Mouse (Mus musculus): Measurements from ENCODE around the gene P2ry13. TPM values are rescaled to one million over a fixed set of nuclear protein-coding genes. Genes with fewer than 3 reads are reported as not detected.

The P2ry13 gene
- polyA plus RNA-seq, 1 experiment, result 1.3 TPM

GRCm38 (mm10) chr3:59211784-59212183, 1.1 kb upstream of the P2ry13 start:
- H3K27me3 ChIP-seq (replicated peaks; ENCODE audit: control insufficient read depth, insufficient read depth, low read length), result no peaks in the 10 kb centered on the region
- WGBS, result 80% methylated on average over 8 of the region's 8 CpGs
- H3K36me3 ChIP-seq (ENCODE audit: control insufficient read depth, insufficient read depth, low read length), result no peaks in the 10 kb centered on the region
- TF ChIP-seq CTCF (conservative IDR thresholded peaks at IDR 0.05; ENCODE audit: insufficient read depth, insufficient read length, low read depth, low read length) (no peak), POLR2A (IDR thresholded peaks at IDR 0.05; ENCODE audit: low read depth, low read length) (no peak)
- no peak overlapping the region for H3K4me3 ChIP-seq (ENCODE audit: insufficient read depth, low read depth, low read length)
- no peaks in the 10 kb centered on the region for H3K4me1 ChIP-seq (ENCODE audit: control insufficient read depth, insufficient read depth, low read length)
- peak; percentile 19 for DNase-seq
- no peak overlapping the region for H3K27ac ChIP-seq (ENCODE audit: insufficient read depth, low read depth, low read length)

DNA sequence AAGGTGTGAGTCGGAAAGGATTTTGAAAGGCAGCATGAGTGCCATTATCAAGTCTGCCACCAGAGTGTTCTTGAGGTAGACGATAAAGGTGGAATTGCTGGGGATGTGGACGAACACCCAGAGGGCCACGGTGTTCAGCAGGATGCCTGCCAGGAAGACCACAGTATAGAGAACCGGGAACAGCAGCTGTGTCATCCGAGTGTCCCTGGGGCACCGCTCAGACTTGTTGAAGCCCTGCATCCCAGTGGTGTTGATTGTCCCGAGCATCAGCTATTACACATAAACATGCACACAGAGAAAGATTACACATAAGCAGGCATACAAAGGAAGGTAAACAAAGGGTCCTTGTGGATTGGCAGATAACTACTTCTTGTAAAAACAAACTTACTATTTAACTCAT, 593 bp downstream of the P2ry13 start:
- Histone ChIP-seq H3K4me1 (ENCODE audit: control insufficient read depth, insufficient read depth, low read length) (no peaks in the 10 kb centered on the region), H3K4me3 (ENCODE audit: insufficient read depth, low read depth, low read length) (no peak overlapping the region), H3K36me3 (ENCODE audit: control insufficient read depth, insufficient read depth, low read length) (no peaks in the 10 kb centered on the region), H3K27me3 (replicated peaks; ENCODE audit: control insufficient read depth, insufficient read depth, low read length) (no peaks in the 10 kb centered on the region), H3K27ac (ENCODE audit: insufficient read depth, low read depth, low read length) (no peak overlapping the region)
- 79% methylated on average over 8 of the region's 8 CpGs for WGBS
- DNase-seq, result no peak
- TF ChIP-seq CTCF (conservative IDR thresholded peaks at IDR 0.05; ENCODE audit: insufficient read depth, insufficient read length, low read depth, low read length), result no peak
- no peak for TF ChIP-seq POLR2A (IDR thresholded peaks at IDR 0.05; ENCODE audit: low read depth, low read length)

GRCm38 (mm10) chr3:59208650-59209548, 1.8 kb downstream of the P2ry13 start:
- Histone ChIP-seq H3K4me3 (ENCODE audit: insufficient read depth, low read depth, low read length) (no peak overlapping the region), H3K27ac (ENCODE audit: insufficient read depth, low read depth, low read length) (no peak overlapping the region), H3K27me3 (replicated peaks; ENCODE audit: control insufficient read depth, insufficient read depth, low read length) (no peaks in the 10 kb centered on the region), H3K4me1 (ENCODE audit: control insufficient read depth, insufficient read depth, low read length) (no peaks in the 10 kb centered on the region), H3K36me3 (ENCODE audit: control insufficient read depth, insufficient read depth, low read length) (no peaks in the 10 kb centered on the region)
- TF ChIP-seq POLR2A (IDR thresholded peaks at IDR 0.05; ENCODE audit: low read depth, low read length), result no peak
- peak; percentile 33 for TF ChIP-seq CTCF (conservative IDR thresholded peaks at IDR 0.05; ENCODE audit: insufficient read depth, insufficient read length, low read depth, low read length)
- WGBS, result 54% methylated on average over 4 of the region's 4 CpGs
- DNase-seq, result peak; percentile 73

DNA sequence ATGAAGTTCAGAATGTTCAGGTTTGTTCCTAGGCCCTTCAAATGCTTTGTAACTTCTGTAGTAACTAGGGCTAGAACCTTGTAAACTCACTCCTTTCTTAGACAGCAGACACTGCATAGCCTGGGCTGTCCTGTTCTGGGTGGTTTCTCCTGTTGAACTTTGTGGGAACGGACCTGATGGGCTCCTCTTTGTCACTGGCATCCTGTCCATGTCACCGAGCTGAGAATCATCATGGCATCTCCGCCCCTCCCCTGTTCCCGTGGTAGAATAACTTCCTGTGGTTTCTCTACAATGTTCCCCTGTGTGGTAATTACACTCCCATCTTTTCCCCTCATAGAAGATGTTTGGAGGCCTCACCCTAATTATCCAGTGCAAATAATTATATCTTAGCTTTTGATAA, 4.7 kb downstream of the P2ry13 start:
- no peaks in the 10 kb centered on the region for H3K36me3 ChIP-seq (ENCODE audit: control insufficient read depth, insufficient read depth, low read length)
- no peak overlapping the region for H3K27ac ChIP-seq (ENCODE audit: insufficient read depth, low read depth, low read length)
- no peaks in the 10 kb centered on the region for H3K4me1 ChIP-seq (ENCODE audit: control insufficient read depth, insufficient read depth, low read length)
- 65% methylated on average over 4 of the region's 4 CpGs for WGBS
- no peaks in the 10 kb centered on the region for H3K27me3 ChIP-seq (replicated peaks; ENCODE audit: control insufficient read depth, insufficient read depth, low read length)
- DNase-seq, result no peak
- H3K4me3 ChIP-seq (ENCODE audit: insufficient read depth, low read depth, low read length), result no peak overlapping the region
- TF ChIP-seq CTCF (conservative IDR thresholded peaks at IDR 0.05; ENCODE audit: insufficient read depth, insufficient read length, low read depth, low read length), result no peak
- no peak for TF ChIP-seq POLR2A (IDR thresholded peaks at IDR 0.05; ENCODE audit: low read depth, low read length)

- no peaks in the 10 kb centered on the region for H3K36me3 ChIP-seq (ENCODE audit: control insufficient read depth, insufficient read depth, low read length)
- WGBS, result 73% methylated on average over 11 of the region's 11 CpGs
- H3K27ac ChIP-seq (ENCODE audit: insufficient read depth, low read depth, low read length), result no peak overlapping the region
- no peaks in the 10 kb centered on the region for H3K4me1 ChIP-seq (ENCODE audit: control insufficient read depth, insufficient read depth, low read length)
- no peaks in the 10 kb centered on the region for H3K27me3 ChIP-seq (replicated peaks; ENCODE audit: control insufficient read depth, insufficient read depth, low read length)
- no peak overlapping the region for H3K4me3 ChIP-seq (ENCODE audit: insufficient read depth, low read depth, low read length)
- TF ChIP-seq POLR2A (IDR thresholded peaks at IDR 0.05; ENCODE audit: low read depth, low read length) (no peak), CTCF (conservative IDR thresholded peaks at IDR 0.05; ENCODE audit: insufficient read depth, insufficient read length, low read depth, low read length) (no peak)
- no peak for DNase-seq
These were observed 5.8 kb downstream of the P2ry13 start for GRCm38 (mm10) chr3:59204719-59205503.

GRCm38 (mm10) chr3:59203802-59204520, 6.7 kb downstream of the P2ry13 start:
- no peak for TF ChIP-seq POLR2A (IDR thresholded peaks at IDR 0.05; ENCODE audit: low read depth, low read length)
- no peaks in the 10 kb centered on the region for H3K36me3 ChIP-seq (ENCODE audit: control insufficient read depth, insufficient read depth, low read length)
- no peaks in the 10 kb centered on the region for H3K4me1 ChIP-seq (ENCODE audit: control insufficient read depth, insufficient read depth, low read length)
- H3K27ac ChIP-seq (ENCODE audit: insufficient read depth, low read depth, low read length), result no peak overlapping the region
- H3K4me3 ChIP-seq (ENCODE audit: insufficient read depth, low read depth, low read length), result no peak overlapping the region
- H3K27me3 ChIP-seq (replicated peaks; ENCODE audit: control insufficient read depth, insufficient read depth, low read length), result no peaks in the 10 kb centered on the region
- no peak for DNase-seq
- 75% methylated on average over 8 of the region's 8 CpGs for WGBS

Data from kidney, adult 2 months (tissue).